Mouse (Mus musculus): ENCODE measurements at regions not wholly inside any gene's neighbourhood (a gene's known extent, or its start where the extent isn't known, plus 50 kb on each side); places are given as distances from the start of the nearest gene placed in this dataset.

DNA sequence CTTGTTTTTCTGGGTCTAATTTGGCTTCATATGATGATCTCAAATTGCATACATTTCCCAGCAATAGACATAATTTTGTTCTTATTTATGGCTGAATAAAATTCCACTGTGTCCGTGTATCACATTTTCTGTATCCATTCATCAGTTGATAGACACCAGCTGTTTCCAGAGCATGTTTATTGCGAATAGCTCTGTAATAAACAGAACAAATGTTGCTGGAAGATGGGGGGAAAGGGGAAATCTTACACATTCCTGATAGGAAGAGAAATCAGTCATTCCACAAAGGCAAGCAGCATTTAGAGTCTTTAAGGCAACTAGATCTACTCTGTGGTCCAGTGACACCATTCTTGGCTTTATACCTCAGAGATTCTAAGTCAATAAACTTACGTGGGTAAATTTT lies 311.3 kb upstream of the Dph6 start:
- ATAC-seq (no peak), DNase-seq (no peak)
- 77% methylated on average over 3 of the region's 3 CpGs for WGBS

DNA sequence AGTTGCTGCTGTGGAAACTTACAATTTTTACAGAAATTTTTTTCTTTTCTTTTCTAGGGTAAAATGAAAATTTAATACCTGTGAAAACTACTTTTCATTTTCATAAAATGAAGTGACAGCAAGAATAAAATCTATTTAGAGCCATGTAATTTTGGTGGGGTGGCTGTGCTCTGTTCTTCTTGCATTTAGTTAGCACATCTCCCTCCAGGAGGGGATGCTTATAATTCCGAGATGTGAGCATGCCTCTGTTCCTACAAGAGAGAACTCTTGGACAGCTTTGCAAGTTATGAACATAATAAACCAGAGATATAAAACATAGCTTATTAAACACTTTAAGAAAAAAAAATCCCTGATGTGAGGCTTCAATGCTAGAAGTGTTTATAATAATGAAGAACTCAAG lies 313.9 kb upstream of the Dph6 start:
- 44% methylated on average over 1 of the region's 1 CpGs for WGBS
- no peak overlapping the region for H3K9ac ChIP-seq
- no peak overlapping the region for H3K4me3 ChIP-seq (ENCODE audit: low read depth, low read length)
- H3K27ac ChIP-seq (ENCODE audit: low read depth, low read length): no peak overlapping the region
- no peaks in the 10 kb centered on the region for H3K27me3 ChIP-seq (ENCODE audit: insufficient read depth, low read length)
- no peaks in the 10 kb centered on the region for H3K36me3 ChIP-seq (ENCODE audit: insufficient read depth)
- ATAC-seq (no peak), DNase-seq (peak; percentile 9)
- TF ChIP-seq CTCF (IDR thresholded peaks at IDR 0.05; ENCODE audit: low read depth): no peak
- H3K4me1 ChIP-seq (ENCODE audit: insufficient read depth): no peaks in the 10 kb centered on the region
- no peaks in the 10 kb centered on the region for H3K9me3 ChIP-seq (ENCODE audit: low read length)
- H3K4me2 ChIP-seq (ENCODE audit: low read depth): no peak overlapping the region

More for the DNA sequence above, 311.3 kb upstream of the Dph6 start:
- Histone ChIP-seq H3K36me3 (ENCODE audit: insufficient read depth) (no peaks in the 10 kb centered on the region), H3K27me3 (ENCODE audit: insufficient read depth, low read length) (no peaks in the 10 kb centered on the region), H3K4me2 (ENCODE audit: low read depth) (no peak overlapping the region), H3K4me1 (ENCODE audit: insufficient read depth) (no peaks in the 10 kb centered on the region), H3K4me3 (ENCODE audit: low read depth, low read length) (no peak overlapping the region), H3K9ac (no peak overlapping the region), H3K27ac (ENCODE audit: low read depth, low read length) (no peak overlapping the region), H3K9me3 (ENCODE audit: low read length) (no peaks in the 10 kb centered on the region)
- no peak for TF ChIP-seq CTCF (IDR thresholded peaks at IDR 0.05; ENCODE audit: low read depth)

DNA sequence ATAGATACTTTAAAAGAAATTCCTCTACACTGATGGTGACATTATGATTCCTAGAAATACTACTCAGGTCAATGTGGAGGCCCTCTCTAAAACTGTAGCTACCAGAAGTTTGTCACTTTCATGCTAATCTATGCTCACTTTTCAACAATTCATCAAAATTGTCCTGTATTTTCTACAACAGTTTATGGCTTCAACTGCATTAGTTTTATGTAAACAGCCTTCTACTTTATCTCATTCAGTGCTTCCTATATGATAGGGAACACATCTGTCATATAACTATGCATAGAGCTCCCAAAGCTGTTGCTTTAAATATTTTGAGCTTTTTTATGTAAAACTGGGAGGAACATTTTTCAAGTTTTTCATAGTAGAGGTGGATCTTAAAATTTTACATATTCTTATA lies 338.7 kb upstream of the Dph6 start:
- no peak overlapping the region for H3K4me2 ChIP-seq (ENCODE audit: low read depth)
- H3K9me3 ChIP-seq (ENCODE audit: low read length): 0 out of 2 replicates have a peak, but pooled peaks cover 5% of the 10 kb centered on the region
- H3K9ac ChIP-seq: no peak overlapping the region
- H3K27ac ChIP-seq (ENCODE audit: low read depth, low read length): no peak overlapping the region
- no peaks in the 10 kb centered on the region for H3K27me3 ChIP-seq (ENCODE audit: insufficient read depth, low read length)
- ATAC-seq (no peak), DNase-seq (no peak)
- no peaks in the 10 kb centered on the region for H3K36me3 ChIP-seq (ENCODE audit: insufficient read depth)
- no peak overlapping the region for H3K4me3 ChIP-seq (ENCODE audit: low read depth, low read length)
- no peaks in the 10 kb centered on the region for H3K4me1 ChIP-seq (ENCODE audit: insufficient read depth)
- TF ChIP-seq CTCF (IDR thresholded peaks at IDR 0.05; ENCODE audit: low read depth): no peak

DNA sequence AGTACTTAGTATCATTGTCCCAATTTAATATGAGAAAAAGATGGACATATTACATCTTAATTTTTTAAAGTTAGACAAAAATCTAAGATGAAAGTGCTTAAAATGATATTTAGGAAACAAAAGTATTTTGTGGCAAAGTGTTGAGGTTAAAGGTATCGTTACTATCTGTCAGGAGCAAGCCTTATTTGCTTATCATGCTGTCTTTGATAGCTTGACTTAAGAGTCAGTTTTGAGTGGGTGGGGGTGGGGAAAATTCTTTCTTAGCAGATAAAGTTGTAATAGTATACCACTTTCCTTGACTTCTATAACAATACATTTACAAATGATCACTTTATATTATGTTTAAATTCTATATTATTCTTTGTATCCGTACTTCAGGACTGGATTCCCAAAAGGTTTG lies 339.1 kb upstream of the Dph6 start:
- ATAC-seq (no peak), DNase-seq (no peak)
- 94% methylated on average over 2 of the region's 2 CpGs for WGBS
- Histone ChIP-seq H3K27me3 (ENCODE audit: insufficient read depth, low read length) (no peaks in the 10 kb centered on the region), H3K9ac (no peak overlapping the region), H3K27ac (ENCODE audit: low read depth, low read length) (no peak overlapping the region), H3K4me1 (ENCODE audit: insufficient read depth) (no peaks in the 10 kb centered on the region), H3K36me3 (ENCODE audit: insufficient read depth) (no peaks in the 10 kb centered on the region), H3K9me3 (ENCODE audit: low read length) (0 out of 2 replicates have a peak, but pooled peaks cover 5% of the 10 kb centered on the region), H3K4me3 (ENCODE audit: low read depth, low read length) (no peak overlapping the region), H3K4me2 (ENCODE audit: low read depth) (no peak overlapping the region)
- TF ChIP-seq CTCF (IDR thresholded peaks at IDR 0.05; ENCODE audit: low read depth): no peak

DNA sequence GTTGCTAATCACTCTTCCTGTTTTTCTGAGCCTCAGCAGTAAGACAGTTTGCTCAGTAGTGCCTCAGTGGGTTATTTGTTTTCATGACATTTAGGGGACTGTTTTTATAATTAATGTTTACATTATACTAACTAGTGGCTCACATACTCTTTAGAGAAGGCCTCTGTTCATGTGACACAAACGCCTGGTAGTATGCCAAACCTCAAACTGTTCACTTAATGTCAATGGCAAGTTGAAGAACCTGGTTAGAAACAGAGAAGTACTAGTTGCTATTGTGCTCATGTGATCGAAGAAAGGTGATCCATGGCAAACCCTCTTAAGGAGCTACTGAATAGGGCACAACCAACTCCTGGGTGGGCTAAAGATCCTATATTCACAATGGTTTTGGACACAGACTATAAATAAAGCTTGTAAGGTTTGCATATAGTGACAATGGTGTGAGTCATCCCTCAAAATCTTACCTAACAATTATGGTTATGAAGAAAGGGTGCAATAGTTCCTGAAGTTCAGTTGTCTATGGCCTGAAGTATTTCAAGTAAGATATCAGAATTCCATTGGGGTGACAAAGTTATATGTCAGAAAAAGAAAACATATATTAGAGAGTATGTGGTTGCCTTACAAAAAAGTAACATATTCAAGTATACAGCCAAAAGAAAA lies 340.1 kb upstream of the Dph6 start:
- no peak overlapping the region for H3K27ac ChIP-seq (ENCODE audit: low read depth, low read length)
- no peak overlapping the region for H3K9ac ChIP-seq
- no peak overlapping the region for H3K4me2 ChIP-seq (ENCODE audit: low read depth)
- DNase-seq (no peak), ATAC-seq (no peak)
- WGBS: 71% methylated on average over 2 of the region's 2 CpGs
- 0 out of 2 replicates have a peak, but pooled peaks cover 5% of the 10 kb centered on the region for H3K9me3 ChIP-seq (ENCODE audit: low read length)
- no peak for TF ChIP-seq CTCF (IDR thresholded peaks at IDR 0.05; ENCODE audit: low read depth)
- no peaks in the 10 kb centered on the region for H3K36me3 ChIP-seq (ENCODE audit: insufficient read depth)
- H3K4me1 ChIP-seq (ENCODE audit: insufficient read depth): no peaks in the 10 kb centered on the region
- no peak overlapping the region for H3K4me3 ChIP-seq (ENCODE audit: low read depth, low read length)
- H3K27me3 ChIP-seq (ENCODE audit: insufficient read depth, low read length): no peaks in the 10 kb centered on the region

DNA sequence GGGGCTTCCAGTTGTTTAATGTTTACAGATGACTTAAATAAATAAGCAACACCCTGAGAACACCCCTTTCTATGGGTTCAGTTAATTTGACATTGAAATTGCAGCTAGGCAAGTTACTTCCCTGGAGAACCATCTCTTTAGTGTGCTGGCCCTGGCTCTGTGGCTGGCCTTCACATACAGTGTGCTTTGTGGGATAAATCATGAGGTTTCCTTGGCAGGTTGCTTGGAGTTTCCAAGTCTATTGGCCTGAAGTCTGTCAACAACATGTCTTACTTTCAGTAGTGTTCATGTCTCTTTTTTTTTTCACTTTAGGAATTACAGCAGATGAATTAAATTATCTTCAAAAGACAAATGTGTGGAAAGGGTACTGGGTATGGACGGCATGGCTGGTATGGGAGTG lies 359.2 kb upstream of the Dph6 start:
- H3K4me3 ChIP-seq (ENCODE audit: low read depth, low read length): no peak overlapping the region
- no peaks in the 10 kb centered on the region for H3K36me3 ChIP-seq (ENCODE audit: insufficient read depth)
- no peak for ATAC-seq
- no peaks in the 10 kb centered on the region for H3K9me3 ChIP-seq (ENCODE audit: low read length)
- H3K4me2 ChIP-seq (ENCODE audit: low read depth): no peak overlapping the region
- DNase-seq: no peak
- WGBS: 94% methylated on average over 1 of the region's 1 CpGs
- H3K27me3 ChIP-seq (ENCODE audit: insufficient read depth, low read length): no peaks in the 10 kb centered on the region
- no peak for TF ChIP-seq CTCF (IDR thresholded peaks at IDR 0.05; ENCODE audit: low read depth)
- no peaks in the 10 kb centered on the region for H3K4me1 ChIP-seq (ENCODE audit: insufficient read depth)
- H3K27ac ChIP-seq (ENCODE audit: low read depth, low read length): no peak overlapping the region
- no peak overlapping the region for H3K9ac ChIP-seq

DNA sequence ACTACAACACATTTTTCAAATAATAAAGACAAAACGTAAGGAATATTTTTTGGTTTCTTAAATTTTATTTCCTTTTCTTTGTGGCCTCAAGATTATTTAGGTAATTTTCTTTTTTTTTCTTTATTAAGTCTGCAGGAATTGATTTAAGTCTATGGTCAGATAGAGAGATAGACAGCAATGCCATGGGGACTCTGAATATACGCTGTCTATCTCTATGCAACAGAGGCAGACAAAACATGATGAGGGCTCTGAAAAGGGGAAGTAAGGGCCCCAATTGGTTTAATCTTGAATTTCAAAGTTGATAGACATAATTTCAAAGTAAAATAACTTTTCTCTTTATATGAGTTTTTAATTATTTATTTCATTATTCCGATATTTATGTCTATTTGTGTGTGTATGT lies 372.0 kb upstream of the Dph6 start:
- H3K4me1 ChIP-seq (ENCODE audit: insufficient read depth): no peaks in the 10 kb centered on the region
- H3K4me3 ChIP-seq (ENCODE audit: low read depth, low read length): no peak overlapping the region
- H3K9ac ChIP-seq: no peak overlapping the region
- WGBS: 96% methylated on average over 3 of the region's 3 CpGs
- no peak overlapping the region for H3K4me2 ChIP-seq (ENCODE audit: low read depth)
- DNase-seq: no peak
- no peak for TF ChIP-seq CTCF (IDR thresholded peaks at IDR 0.05; ENCODE audit: low read depth)
- H3K27me3 ChIP-seq (ENCODE audit: insufficient read depth, low read length): no peaks in the 10 kb centered on the region
- no peaks in the 10 kb centered on the region for H3K9me3 ChIP-seq (ENCODE audit: low read length)
- no peak for ATAC-seq
- no peak overlapping the region for H3K27ac ChIP-seq (ENCODE audit: low read depth, low read length)
- H3K36me3 ChIP-seq (ENCODE audit: insufficient read depth): no peaks in the 10 kb centered on the region

Measured in forebrain, postnatal 0 days (tissue).